9 mouse cellular contexts compared by ENCODE assay signal in the genomic region with DNA sequence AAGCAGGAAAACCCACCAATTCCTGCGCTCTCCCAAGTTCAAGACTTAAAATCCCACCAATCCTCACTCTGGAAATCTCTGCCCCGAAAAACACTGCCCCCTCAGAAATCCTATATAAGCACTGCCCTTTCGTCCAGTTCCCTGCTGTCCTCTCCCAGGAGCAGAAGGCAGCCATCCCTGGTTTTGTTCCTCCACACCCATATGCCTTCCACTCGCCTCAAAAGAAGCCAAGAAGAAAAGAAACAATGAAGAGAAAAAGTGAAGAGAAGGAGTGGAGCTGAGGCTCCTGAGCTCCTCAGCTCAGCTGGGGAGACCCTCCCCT. TPM values are rescaled to one million over a fixed set of nuclear protein-coding genes. Genes with fewer than 3 reads are reported as not detected.
DNase-seq lines count a peak whose midpoint lies in the region; ATAC-seq and TF ChIP-seq lines count a peak whose summit lies in the region.
"Had no signal": no experiment of that assay in that cellular context is flagged by ENCODE, and none has a peak within 500 bp of the region (broad histone marks: within the 10 kb centered on the region; RNA-seq: fewer than 3 reads in every experiment).

No protein-coding gene starts in this region.

- H3K27me3 ChIP-seq in heart, postnatal 0 days (ENCODE audit: control insufficient read depth, insufficient read depth, low read length): no peaks in the 10 kb centered on the region
- no peaks in the 10 kb centered on the region for H3K27me3 ChIP-seq in hindbrain, embryonic 13.5 days
- H3K27me3 ChIP-seq in midbrain, embryonic 13.5 days: no peaks in the 10 kb centered on the region

- no peak overlapping the region for H3K9ac ChIP-seq in heart, postnatal 0 days (replicated peaks; ENCODE audit: low read depth, low read length)
- peak overlapping the region; percentile 86 for H3K9ac ChIP-seq in hindbrain, embryonic 13.5 days
- H3K9ac ChIP-seq in midbrain, embryonic 13.5 days (replicated peaks): no peak overlapping the region

- no peak for DNase-seq in heart, postnatal 0 days (ENCODE audit: low spot score)
- DNase-seq in heart, adult 18-20 months: no peak
- peak; percentile 24 to 41 for DNase-seq in cerebellum, postnatal 25 days
- no peak for DNase-seq in thymus, postnatal 10 days (ENCODE audit: low spot score in 2 of 2)
- DNase-seq in left cerebral cortex, postnatal 25 days (ENCODE audit: low spot score in 2 of 2): no peak
- DNase-seq in ovary, postnatal 10 days (ENCODE audit: low spot score): no peak

- no peaks in the 10 kb centered on the region for H3K4me1 ChIP-seq in heart, postnatal 0 days (ENCODE audit: control insufficient read depth, insufficient read depth)
- H3K4me1 ChIP-seq in hindbrain, embryonic 13.5 days (replicated peaks): peaks cover 8% of the 10 kb centered on the region
- H3K4me1 ChIP-seq in midbrain, embryonic 13.5 days (replicated peaks): peaks cover 10% of the 10 kb centered on the region

- H3K4me2 ChIP-seq in heart, postnatal 0 days (ENCODE audit: low read depth, low read length): peak overlapping the region; percentile 79; the same call in 1 of the 2 replicates
- peak overlapping the region; percentile 62 for H3K4me2 ChIP-seq in hindbrain, embryonic 13.5 days
- peak overlapping the region; percentile 56 for H3K4me2 ChIP-seq in midbrain, embryonic 13.5 days (replicated peaks)

- no peak for TF ChIP-seq EP300 in heart, postnatal 0 days (IDR thresholded peaks at IDR 0.05; ENCODE audit: low read depth)

- 41% methylated on average over 4 of the region's 4 CpGs for WGBS in heart, postnatal 0 days
- 45% methylated on average over 4 of the region's 4 CpGs for WGBS in hindbrain, embryonic 13.5 days
- WGBS in midbrain, embryonic 13.5 days: 36% methylated on average over 4 of the region's 4 CpGs

- no peaks in the 10 kb centered on the region for H3K9me3 ChIP-seq in heart, postnatal 0 days (replicated peaks; ENCODE audit: control insufficient read depth, low read length)
- H3K9me3 ChIP-seq in hindbrain, embryonic 13.5 days: no peaks in the 10 kb centered on the region
- no peaks in the 10 kb centered on the region for H3K9me3 ChIP-seq in midbrain, embryonic 13.5 days

- no peak for TF ChIP-seq CTCF in heart, postnatal 0 days (IDR thresholded peaks at IDR 0.05; ENCODE audit: low read depth)

- H3K36me3 ChIP-seq in heart, postnatal 0 days (replicated peaks; ENCODE audit: control insufficient read depth, insufficient read depth, low read length): no peaks in the 10 kb centered on the region
- no peaks in the 10 kb centered on the region for H3K36me3 ChIP-seq in hindbrain, embryonic 13.5 days
- H3K36me3 ChIP-seq in midbrain, embryonic 13.5 days: no peaks in the 10 kb centered on the region

- peak overlapping the region; percentile 50; the same call in 1 of the 2 replicates for H3K4me3 ChIP-seq in heart, postnatal 0 days (ENCODE audit: low read depth, low read length)
- H3K4me3 ChIP-seq in hindbrain, embryonic 13.5 days: peak overlapping the region; percentile 58
- peak overlapping the region; percentile 60 for H3K4me3 ChIP-seq in midbrain, embryonic 13.5 days (replicated peaks)

- intact Hi-C loops in left cerebral cortex, postnatal 25 days (cut with DNase I): no loop called here

- ATAC-seq in heart, postnatal 0 days (ENCODE audit: insufficient read depth, low read depth): no peak
- ATAC-seq in hindbrain, embryonic 13.5 days (ENCODE audit: low FRiP score): no peak
- no peak for ATAC-seq in midbrain, embryonic 13.5 days

- H3K27ac ChIP-seq in heart, postnatal 0 days (ENCODE audit: low read depth): no peak overlapping the region
- H3K27ac ChIP-seq in hindbrain, embryonic 13.5 days: peak overlapping the region; percentile 98
- peak overlapping the region; percentile 98 for H3K27ac ChIP-seq in midbrain, embryonic 13.5 days

RNA-seq across cellular contexts. Expression of a gene that starts 0.7 kb away (rescaled TPM):
- total RNA-seq in heart, postnatal 0 days (2014; rRNA removed; ENCODE audit: low replicate concordance): not detected in 2 replicates
- polyA plus RNA-seq in heart, postnatal 0 days (2015; fragmentation: Nextera tagmentation; extraction: Ambion mirVana): 0.41 and 0.62 TPM in 2 replicates
- total RNA-seq in heart, adult 18-20 months (2021): not detected
- 3.6 and 4.1 TPM in 2 replicates for polyA plus RNA-seq in hindbrain, embryonic 13.5 days (2015; fragmentation: Nextera tagmentation; extraction: Ambion mirVana)
- polyA plus RNA-seq in midbrain, embryonic 13.5 days (2015; fragmentation: Nextera tagmentation; extraction: Ambion mirVana): 4.6 and 5.6 TPM in 2 replicates
- total RNA-seq in left cerebral cortex, postnatal 25 days (2021): 1 to 10 TPM; 2.3 to 4.7 TPM
- total RNA-seq: ES-E14 had no signal

RNA-seq across cellular contexts. Expression of a gene that starts 22.4 kb away (rescaled TPM):
- total RNA-seq in heart, postnatal 0 days (2014; rRNA removed; ENCODE audit: low replicate concordance): not detected in 2 replicates
- not detected in 2 replicates for polyA plus RNA-seq in heart, postnatal 0 days (2015; fragmentation: Nextera tagmentation; extraction: Ambion mirVana)
- total RNA-seq in heart, adult 18-20 months (2021): not detected
- polyA plus RNA-seq in hindbrain, embryonic 13.5 days (2015; fragmentation: Nextera tagmentation; extraction: Ambion mirVana): not detected in 2 replicates
- polyA plus RNA-seq in midbrain, embryonic 13.5 days (2015; fragmentation: Nextera tagmentation; extraction: Ambion mirVana): not detected in 2 replicates
- not detected for total RNA-seq in left cerebral cortex, postnatal 25 days (2021)
- total RNA-seq: ES-E14 had no signal

RNA-seq across cellular contexts. Expression of a gene that starts 44.7 kb away (rescaled TPM):
- total RNA-seq in heart, postnatal 0 days (2014; rRNA removed; ENCODE audit: low replicate concordance): not detected in 2 replicates
- polyA plus RNA-seq in heart, postnatal 0 days (2015; fragmentation: Nextera tagmentation; extraction: Ambion mirVana): not detected in 2 replicates
- total RNA-seq in heart, adult 18-20 months (2021): under 1 TPM; 0.26 to 0.32 TPM
- not detected in 2 replicates for polyA plus RNA-seq in hindbrain, embryonic 13.5 days (2015; fragmentation: Nextera tagmentation; extraction: Ambion mirVana)
- not detected in 2 replicates for polyA plus RNA-seq in midbrain, embryonic 13.5 days (2015; fragmentation: Nextera tagmentation; extraction: Ambion mirVana)
- total RNA-seq in left cerebral cortex, postnatal 25 days (2021): under 1 TPM; 0.71 to 0.73 TPM
- total RNA-seq: ES-E14 had no signal

Comparison
In these comparisons a context has a peak if more than half of its experiments do, and no peak if none do; other contexts are left out.
1. DNase-seq: peak in cerebellum, postnatal 25 days (2 of 2); none in heart, postnatal 0 days (single experiment), heart, adult 18-20 months (0 of 2), thymus, postnatal 10 days (0 of 2), left cerebral cortex, postnatal 25 days (0 of 2) and ovary, postnatal 10 days (single experiment).
2. Peak in every context shown above with its lines, with median percentiles within 50 percentile points of each other: H3K4me2 ChIP-seq and H3K4me3 ChIP-seq.